Mouse (Mus musculus) lung, postnatal 0 days (tissue): ENCODE data around the gene Ctsw.

Experiments used
- CTCF ChIP-seq: IDR thresholded peaks from 2 replicates; pipeline ENCODE4 v1.5.1; 2016; ENCODE audit warnings: antibody characterized with exemption, mild to moderate bottlenecking
- EP300 ChIP-seq: IDR thresholded peaks from 2 replicates; pipeline ENCODE4 v1.6.1; 2016; ENCODE audit warnings: antibody characterized with exemption, mild to moderate bottlenecking, control low read depth

DNA sequence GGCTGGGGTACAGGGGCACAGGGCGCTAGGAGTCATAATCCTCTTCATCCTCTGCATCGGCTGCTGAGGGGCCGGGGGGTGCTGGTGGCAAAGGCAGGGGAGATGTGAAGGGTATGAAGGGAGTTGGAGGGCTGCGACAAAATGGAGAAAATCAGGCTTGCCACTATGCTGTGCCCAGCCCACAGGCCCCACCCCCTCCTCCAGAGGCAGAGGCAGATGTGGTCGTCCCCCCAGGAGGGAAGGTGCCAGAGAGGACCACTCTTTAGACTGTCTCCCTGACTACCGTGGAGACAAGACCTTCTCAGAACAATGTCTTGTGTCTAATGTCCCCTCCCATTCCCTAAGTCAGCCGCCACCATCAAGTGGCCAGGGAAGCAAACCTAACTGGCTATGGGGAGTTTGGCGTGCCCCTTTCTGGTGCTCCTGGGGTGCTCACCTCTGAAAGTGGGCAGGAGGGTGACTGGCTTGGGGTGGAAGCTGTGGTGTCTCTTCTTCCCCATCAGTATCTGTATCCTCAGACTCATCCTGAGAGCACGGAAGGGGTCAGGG is 45.3 kb downstream of the Ctsw start:
- TF ChIP-seq CTCF (no peak), EP300 (no peak)
